Mouse (Mus musculus) spleen, adult 2 months (tissue): Measurements from ENCODE around the gene Asic2.

Experiments used
- CTCF ChIP-seq: fragments of 200-500 bp; IDR thresholded peaks from 2 replicates; pipeline ENCODE4 v1.5.1; 2011; ENCODE audit warnings: mild to moderate bottlenecking, inconsistent platforms; ENCODE audit not compliant: insufficient read depth, insufficient read length, insufficient replicate concordance; ENCODE audit errors: extremely low read depth
- POLR2A ChIP-seq: fragments of 200-500 bp; IDR thresholded peaks from 2 replicates; pipeline ENCODE4 v1.6.1; 2011; ENCODE audit warnings: low read depth, low read length, inconsistent platforms

DNA sequence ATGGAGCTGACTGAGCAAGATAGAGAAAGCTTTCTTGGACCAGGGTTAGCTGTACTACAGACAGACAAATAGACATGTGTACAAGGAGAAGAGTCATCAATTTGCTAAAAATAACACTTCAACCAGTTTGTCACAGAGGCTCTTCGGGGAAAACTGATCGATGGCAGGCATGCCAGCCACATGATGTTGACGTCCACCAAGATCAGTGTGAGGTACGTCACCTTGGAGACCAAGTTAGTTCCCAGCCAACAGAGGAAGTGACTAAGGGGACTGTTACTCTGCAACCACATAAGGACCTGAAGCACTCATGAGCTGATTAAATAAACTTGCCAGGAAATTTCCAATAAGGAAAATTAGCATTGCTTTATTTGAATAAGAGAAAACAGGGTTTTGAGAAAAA is 557.0 kb downstream of the Asic2 start:
- no peak for TF ChIP-seq CTCF
- no peak for TF ChIP-seq POLR2A
